Mouse (Mus musculus) embryo, embryonic 11.5 days (tissue): ENCODE measurements around the gene Pctp.
A peak's percentile ranks its signal among the peaks of the same experiment; 100 is the strongest.

ENCODE experiments used
- DNase-seq: peaks from one replicate; pipeline ENCODE4 v3.0.0-alpha.2; 2012; ENCODE audit warnings: low read depth, low spot score

Gene Pctp

DNA sequence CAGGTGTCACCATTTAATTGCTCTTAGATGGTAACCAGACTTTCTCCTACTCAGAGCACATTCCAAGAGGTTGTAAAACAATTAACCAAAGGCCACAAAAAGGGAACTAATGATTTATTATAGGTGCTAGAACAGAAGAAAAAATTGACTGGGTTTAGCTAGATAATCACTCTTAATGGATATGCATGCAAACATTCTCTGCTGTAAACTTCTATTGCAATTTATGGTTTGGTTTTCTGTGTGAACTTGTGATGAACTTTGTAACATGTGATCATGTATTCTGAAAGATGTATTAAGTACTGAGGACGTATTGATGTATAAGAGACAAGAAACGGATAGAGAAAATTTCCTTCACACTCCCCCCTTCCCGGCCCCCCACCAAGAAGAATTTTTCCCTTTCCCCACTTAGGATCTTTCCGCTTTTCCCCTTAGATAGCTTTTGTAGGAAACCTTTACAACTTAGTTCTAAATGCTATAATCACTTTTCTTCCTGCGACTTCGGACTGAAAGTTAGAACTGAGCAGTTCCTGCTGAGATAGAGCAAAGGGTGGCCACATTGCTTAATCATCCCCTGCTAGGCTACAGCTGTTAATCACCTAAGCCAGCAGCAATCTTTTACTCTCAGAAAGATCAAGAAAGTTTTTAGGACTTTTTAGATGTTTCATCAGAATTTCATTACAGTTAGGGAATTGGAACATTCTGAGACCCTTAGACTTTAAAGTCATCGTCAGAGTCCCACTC is 5.3 kb upstream of the Pctp start:
- no peak for DNase-seq

DNA sequence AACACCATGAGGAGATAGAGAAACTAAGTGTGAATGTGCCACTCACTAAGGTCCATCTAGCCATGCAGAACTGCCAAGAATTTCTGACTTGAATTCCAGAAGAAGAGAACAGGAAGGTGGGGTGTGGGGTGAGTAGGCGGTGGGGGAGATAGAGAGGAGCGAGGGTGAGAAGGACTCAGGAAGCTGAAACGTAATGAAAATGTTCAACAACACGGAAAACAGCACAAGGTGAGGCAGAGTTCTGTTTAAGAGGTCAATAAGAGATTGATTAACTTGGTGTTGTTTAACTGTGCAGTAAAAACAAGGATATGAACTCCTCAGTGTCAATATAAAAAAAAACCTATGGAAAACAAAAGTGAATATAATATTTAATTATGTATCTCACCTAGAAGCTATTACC is 3.4 kb upstream of the Pctp start:
- DNase-seq, result no peak

DNA sequence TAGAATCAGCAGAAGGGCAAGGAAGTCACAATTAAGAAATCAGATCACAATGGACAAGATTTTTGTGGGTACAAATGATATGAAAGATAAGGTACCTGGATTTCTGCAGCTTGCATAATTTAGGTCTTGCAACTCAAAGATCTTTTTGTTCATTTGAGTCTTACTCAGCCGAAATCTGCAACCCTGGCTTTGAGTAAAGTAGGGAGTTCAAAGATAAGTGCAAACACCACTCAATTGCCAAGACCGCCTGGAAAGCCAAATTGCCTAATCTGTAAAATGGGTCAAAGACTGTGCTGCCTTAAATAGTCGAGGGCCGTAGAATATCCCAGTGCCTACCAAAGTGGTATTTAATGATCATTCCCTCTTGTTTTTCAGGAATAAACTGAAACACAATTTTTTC is 692 bp upstream of the Pctp start:
- no peak for DNase-seq

DNA sequence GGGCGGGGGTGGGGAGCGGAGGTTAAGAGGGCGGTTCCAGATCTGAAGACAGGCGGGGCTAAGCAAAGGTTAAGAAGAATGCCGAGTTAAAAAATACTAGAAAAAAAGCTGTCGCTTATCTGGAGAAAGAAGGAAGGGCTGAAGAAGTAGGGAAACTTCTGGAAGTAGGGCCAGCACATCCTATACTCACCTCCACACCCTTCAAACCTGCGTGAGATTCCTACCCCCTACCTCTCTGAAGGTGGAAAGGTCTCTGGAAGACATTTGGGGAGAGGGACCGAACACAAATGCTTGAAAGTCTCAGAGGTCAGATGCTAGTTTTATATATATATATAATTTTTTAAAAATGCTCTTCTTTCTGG is 274 bp upstream of the Pctp start:
- DNase-seq, result no peak

DNA sequence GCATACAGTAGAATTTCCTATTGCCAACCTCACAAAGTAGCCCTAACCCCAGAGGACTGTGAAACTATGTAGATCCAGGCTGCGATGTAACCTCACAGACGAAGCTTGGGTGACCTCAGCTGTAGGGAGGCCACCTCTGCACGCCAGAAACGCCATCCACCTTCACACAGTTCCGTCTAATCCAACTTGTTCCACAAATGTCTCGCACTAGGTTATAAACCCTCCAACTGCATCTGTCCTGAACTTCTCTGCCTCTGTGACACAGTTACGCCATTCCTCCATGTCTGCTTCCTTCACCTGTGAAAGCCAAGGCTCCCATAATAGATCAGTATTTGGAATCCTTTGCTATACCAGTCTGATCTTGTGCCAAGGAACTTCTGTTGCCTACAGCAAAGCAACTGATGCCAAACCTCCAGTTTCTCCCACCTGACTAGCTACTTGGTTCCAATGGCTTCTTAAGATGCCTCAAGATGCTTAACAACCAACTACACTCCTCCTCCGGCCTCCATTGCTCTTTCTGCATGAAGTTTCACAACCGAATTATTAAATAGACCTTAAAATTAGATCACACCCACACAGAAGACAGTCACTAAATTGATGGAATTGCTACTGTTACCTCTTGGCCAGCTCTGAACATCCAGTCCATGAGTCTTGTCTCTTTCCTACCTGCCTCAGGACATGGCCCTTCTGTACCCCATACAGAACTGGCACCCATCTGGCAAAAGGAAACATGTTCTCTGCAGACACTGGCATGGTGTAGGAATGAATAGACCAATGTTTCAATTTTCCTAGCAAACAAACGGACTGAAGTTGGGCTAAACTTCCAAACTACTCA is 1.1 kb downstream of the Pctp start:
- DNase-seq, result no peak

DNA sequence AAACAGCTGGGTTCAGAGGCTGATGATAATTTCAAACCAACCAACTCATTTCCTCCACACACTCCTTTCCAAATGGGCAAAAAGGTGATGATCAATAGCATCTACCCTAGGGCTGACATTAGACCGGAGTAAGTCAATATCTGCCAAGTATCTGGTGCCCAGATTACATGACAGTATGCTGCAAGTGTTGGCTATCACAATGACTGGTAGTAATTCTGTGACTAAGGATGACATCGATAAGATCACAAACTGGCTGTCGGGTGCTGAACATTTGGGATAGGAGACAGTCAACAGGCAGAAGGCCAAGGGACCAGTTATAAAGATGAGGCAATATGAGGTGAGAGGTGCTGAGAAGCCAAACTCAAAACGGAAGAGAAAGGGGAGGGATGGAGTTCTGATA is 2.0 kb downstream of the Pctp start:
- no peak for DNase-seq

DNA sequence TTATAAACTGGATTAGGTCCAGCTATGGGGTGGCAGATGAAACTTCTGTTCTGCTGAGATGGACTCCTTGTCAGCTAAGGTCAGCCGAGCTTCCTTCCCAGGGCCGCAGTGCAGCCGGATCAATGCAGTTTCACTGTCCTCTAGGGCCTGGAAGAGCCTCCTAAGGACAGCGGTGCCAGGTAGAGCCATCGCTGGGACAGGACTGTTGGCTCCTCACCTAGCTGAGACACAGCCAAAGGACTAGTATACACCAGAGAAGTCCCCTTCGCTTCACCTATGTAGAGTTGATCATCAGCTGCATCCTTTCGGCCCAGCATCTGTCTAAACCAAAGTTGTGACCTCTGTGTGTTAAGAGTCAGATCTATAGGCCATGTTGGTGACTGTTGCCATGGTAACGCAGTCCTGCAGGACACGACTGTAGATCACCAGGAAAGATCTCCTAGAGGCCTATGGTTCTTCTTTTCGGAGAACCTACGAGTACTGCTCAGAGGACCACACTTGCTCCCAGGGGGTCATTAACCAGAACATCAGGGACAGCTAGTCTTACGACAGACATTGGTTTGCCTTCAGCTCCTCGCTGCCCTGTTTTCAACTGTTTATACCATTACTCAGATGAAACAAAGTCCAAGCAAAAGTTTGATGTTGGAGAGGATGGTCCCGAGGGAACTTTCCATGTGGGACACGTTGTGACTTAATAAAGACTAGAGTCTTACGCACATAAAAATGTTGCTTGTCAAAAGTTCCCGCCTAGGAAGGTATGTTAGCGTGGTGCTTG is 3.5 kb downstream of the Pctp start:
- no peak for DNase-seq

DNA sequence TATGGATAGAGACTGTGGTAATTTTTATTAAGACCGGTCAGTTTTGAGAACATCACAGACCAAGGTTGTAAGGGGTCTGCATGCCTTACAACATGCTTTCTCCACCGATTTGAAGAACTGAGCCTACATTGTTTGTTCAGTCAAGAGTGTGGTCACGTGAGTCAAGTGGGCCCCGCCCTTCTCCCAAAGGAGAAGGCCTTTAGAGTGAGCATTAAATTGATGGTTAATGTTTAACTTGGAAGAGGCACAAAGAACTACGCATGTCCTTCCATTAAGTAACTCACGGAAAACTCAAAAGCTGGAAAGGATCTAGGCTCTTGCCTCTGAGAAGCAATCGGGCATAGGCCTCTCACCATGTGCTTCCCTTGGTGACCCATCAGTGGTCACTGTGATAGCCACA is 5.8 kb downstream of the Pctp start:
- no peak for DNase-seq

DNA sequence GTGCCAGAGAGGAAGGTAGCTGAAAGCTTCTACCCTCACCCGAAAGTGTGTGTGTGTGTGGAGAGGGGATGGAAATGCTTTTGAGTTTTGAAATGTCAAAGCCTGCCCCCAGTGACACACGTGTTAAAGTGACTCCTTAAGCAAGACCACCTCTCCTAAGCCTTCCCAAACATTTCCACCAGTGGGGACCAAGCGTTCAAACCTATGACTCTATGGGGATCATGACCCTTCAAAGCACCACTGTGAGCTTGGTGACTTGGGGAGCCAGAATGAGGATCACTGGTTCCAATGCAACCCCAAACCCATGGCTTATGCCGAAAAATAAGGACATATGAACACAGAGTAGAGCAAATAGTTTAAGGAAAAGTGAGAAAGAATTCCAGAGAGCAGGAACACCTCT is 6.3 kb downstream of the Pctp start:
- no peak for DNase-seq

DNA sequence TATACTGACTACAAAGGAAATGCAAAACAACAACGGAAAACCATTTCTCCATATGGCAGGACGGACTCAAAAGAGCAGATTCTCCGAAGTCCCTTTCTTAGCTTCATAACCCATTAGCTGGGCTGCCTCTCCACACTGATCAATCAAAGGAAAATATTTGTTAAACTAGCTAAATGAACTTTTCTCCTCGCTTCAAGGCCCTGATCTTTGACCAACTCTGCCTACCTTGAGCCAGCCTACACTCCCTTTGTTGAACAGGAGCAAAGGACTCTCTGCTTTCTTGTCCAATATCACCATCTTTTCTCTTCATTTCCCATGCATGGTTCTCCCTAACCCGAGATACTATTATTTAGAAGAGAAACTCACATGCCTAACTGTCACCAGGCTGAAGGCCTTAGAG is 7.1 kb downstream of the Pctp start:
- DNase-seq, result no peak

DNA sequence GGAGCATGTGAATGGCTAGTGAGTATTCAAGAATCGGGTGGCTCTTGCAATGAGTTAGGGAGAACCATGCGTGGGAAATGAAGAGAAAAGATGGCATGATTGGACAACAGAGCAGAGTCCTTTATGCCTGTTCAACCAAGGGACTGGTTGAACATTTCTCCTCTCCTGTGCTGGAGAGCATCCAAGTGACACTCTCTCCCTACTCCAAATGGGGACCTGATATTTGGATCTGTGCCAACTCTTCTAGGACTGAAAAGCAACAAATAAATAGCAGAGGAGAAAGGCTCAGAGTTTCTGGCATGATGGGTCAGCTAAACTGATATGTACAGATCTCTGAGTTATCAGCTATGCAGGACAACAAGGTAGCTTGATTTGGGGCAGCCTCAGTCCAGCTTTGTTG is 8.0 kb downstream of the Pctp start:
- no peak for DNase-seq

DNA sequence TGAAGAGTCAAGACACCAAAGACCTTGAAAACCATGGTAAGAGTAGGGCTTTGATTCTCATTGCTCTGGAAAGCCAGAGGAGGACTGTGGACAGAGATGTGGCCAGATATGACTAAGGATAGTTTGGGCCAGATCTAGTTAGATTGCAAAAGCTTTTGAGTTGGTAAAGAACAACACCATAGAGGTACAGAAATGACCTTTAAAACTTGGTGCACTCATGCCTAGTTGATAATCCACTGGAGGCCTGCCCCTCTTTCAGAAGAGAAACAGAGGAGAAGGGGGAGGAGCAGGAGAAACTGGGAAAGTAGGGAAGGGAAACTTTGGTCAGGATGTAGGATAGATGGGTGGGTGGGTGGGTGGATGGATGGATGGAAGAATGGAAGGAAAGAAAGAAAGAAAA is 11.0 kb downstream of the Pctp start:
- no peak for DNase-seq

DNA sequence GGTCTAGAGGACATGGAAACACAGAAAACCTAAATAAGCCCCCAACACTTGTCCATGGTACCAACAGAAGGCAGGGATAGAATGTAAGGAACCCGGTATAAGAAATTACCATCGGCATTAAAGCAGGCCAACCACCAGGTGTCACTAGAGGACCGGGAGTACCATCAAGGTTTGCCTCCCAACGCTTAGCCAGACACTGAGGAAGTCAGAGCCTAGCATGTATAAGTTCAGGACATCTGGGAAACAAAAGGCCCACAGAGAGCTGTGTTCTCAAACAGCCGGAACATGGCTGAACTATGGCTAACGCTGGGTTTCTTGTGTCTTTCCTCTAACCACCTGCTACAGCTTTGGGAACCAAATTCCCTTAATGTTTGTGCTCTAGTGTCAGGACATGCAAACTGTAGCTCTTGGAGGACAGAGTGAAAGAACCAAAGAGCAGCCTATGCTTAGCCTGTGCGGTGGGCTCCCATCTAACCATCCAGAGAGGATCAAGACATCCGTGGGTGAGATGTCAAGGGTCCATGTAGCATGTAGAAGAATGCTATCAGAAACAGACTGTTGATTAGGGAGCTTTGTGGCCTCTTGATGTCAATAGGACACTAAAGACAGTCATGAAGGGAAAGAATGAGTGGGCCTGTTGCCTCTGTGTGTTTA is 13.6 kb downstream of the Pctp start:
- DNase-seq, result peak; percentile 64

DNA sequence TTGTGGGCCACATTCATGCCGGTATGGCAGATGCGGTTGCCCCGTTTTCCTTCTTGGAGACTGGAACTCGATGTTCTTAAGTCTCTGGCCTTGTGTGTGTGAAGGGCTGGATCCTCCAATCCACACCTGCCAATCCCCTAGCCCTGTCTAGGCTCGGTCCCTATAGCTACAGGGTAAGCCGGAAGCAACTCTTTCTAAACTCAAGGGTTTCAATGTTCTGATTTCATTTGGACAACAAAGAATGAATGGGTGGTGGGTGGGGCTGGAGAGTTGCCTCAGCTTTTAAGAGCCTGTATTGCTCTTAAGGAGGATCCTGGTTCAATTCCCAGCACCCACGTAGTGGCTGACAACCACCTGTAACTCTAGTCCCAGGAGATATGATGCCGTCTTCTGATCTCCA is 16.2 kb downstream of the Pctp start:
- no peak for DNase-seq

DNA sequence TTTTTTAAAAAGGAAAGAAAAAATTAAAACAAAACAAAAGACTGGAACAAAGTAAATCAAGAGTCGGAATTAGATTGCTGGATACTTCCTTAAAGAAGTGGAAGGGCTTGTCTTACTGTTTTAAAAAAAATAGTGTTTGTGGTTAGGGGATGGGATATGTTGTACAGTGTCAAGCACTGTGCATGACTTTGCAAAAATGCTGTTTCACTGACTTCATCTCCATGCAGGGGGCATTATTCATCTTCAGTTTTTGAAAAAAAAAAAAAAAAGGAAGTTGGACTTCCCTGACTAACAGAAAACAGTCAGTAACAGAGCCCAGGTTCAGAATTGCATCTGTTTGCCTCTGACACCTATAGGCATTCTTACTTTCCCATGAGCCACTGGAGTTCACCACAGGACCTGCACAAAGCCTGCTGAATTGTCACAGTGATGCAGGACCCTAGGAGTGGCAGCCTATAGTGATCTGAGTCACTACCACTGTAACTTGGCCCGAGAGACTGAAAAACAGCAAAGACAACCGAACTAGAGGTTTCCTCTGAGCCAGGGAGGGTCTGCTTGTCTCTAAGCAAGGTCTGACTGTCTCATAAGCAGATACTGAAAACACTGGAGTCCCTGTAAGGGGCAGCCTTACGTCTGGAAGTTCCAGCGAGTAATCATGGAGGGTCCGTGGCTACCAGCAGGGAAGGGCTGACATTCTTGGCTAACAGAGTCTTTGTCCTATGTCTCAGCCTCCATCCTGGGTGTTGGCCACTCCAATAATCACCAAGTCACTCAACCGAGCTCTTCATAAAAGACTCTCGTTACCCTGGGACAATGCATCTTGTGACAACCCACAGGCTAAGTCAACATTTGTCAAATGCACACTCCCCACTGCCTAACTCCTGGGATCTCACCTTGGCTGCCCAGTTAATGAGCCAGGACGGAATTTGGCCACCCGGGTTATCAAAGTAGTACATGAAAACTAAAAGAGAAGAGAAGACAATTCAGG is 17.2 kb downstream of the Pctp start:
- no peak for DNase-seq

DNA sequence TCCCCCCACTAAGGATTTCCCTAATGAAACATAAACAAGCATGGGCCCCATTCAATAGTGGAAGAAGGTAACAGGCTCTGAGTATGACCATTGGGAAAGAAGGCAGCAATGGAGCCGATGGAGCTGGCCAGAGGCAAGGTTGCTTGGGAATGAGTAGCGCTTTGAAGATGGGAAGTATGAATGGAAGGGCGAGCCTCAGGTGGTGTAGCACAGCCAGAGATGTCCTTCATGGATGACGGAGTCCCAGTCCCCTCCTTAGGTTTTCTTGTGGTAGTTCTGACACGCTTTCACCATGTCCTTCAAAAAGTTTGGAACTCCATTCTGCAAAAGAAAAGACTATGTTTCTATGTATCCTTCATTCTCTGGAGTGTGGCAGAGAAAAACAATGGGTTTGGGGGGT is 18.3 kb downstream of the Pctp start:
- DNase-seq, result no peak

DNA sequence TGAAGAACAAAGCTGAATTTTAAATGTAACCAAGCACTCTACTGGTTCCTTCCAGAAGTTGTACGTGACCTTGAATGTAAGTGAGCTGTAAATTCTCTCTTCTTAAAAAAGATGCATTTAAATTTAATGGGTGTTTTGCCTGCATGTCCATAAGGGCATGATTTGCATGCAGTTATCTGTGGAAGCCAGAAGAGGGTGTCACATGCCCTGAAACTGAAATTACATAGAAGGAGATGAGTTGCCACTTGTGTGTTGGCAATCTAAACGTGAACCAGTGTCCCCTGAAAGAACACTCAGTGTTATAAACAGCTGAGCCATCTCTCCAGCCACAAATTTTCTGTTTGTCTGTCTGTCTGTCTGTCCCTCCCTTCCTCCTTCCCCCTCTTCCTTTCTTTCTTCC is 19.8 kb downstream of the Pctp start:
- no peak for DNase-seq

DNA sequence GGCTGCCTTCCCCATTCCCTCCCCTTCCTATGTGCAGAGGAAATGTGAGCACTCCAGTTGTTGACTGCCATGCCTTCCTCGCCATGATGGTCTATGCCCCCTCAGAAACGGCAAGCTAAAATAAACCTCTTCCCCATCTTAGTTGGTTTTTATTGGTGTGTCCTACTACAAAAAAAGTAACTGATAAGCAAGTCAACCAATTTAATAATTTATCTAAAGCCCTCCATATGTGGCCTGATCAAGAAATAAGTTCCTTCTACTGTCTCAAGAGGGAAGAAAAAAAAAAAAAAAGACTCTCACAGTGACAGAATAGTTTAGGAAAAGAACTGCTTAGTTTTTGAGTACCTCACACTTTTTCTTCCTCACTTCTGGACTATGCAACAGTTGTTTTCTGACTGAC is 22.6 kb downstream of the Pctp start:
- no peak for DNase-seq

DNA sequence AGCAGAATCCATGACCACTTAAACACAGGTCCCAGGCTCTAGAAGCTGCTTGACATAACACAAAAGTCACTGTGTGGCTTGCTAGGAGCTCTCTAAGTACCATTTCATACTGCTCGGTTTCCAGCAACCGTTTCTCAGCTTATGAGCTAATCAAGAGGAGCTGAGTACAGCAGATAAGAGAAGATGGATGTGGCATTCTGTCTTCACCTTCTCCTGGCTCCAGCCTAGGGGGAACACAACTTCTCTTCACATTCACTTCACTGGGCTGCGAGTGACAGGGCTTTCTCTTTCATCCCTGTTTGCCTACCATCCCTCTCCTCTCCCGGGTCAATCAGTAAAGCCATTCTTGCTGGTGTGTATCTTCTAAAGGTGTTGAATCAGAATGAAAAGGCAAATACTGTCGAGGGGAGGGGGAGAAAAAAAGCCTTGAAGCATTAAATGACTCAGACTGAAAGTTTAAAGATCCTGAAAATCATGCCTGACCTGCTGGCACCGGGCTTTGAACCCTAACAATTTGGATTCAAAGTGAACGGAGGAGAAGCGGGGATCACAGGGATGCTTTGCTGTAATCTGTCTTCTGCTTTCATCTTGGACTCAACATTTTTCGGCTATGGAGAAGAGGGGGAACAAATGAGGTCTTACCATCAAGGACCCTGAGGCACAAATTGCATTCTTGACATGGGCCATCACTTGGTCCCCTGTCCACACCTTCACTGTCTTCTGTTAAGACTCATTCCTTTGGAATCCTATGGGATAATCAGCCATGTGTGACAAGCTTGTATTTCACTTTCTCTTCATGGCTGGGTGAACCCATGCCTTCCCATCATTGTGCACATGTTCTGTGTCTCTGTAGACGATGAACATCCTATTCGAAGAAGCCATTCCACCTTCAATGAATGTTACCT is 23.5 kb downstream of the Pctp start:
- no peak for DNase-seq

DNA sequence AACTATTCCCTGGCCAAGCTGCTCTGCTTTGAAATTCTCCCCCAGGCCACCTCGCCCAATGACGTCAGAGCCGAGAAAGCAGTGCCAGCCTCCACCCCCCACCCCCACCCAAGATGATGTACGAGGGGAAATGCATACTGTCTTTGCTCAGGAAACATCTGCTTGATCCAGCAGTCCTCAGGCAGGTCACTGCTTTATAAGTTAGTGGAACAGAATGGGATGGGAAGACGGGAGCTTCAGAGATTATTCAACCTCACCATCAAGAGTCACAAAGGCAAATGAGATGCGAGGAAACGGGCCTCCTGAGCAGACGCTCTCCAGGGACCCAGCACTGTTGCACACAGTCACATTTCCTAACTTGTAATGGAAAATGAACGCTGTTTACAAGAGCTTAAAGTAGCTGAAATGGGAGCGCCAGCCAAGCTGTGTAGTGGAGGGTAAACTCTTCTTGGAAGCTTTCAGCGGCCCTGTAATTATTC is 24.3 kb downstream of the Pctp start:
- DNase-seq, result no peak
